Mouse (Mus musculus): ENCODE measurements at regions not wholly inside any gene's neighbourhood (a gene's known extent, or its start where the extent isn't known, plus 50 kb on each side); places are given as distances from the start of the nearest gene placed in this dataset.

DNA sequence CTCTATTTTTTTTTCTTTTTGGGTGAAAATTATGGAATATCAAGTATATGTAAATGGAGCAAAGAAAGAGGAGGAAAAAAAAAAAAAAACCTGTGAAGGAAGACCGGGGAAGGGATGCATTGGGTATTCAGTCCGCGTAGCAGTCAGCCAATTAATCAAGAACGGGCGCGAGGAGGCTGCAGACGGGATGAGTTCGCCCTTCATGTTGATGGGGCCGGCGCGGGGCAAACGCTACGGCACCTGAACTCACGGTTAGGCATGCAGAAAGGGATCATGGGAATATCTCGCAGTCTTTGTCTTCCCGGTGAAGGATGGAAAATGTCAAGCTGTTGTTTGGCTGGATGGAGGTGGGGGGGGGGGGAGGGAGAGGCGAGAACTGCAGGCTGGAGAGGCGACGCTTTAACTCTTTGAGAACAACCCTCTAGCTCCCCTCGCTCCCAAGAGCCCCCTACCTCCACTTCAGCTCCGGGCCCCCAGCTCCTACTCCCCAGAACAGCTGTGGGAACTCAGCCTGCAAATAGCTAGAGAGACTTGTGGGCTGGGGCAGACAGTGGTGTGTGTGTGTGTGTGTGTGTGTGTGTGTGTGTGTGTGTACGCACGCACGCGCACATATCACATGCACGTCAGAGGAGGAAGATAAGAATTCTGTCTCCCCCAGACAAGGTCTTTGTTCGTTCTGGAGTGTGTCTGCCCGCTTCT is 210.7 kb downstream of the Gm26897 start:
- no peak for DNase-seq (ENCODE audit: low spot score in 2 of 2)

DNA sequence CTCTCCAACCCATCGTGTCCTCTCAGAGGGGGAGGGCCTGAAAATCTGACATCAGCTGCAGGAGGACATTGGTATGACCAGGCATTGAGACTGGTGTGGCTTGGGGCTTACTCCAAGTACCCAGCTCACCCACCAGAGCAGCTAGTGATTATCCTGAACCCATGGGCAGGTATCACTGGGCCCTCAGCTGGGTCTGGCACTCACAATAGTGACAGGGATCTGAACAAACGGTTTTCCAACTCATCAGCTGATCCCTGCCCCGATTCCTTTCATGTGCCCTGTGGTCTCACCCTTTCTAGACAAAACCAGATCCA is 211.2 kb downstream of the Gm26897 start:
- no peak for DNase-seq (ENCODE audit: low spot score in 2 of 2)

DNA sequence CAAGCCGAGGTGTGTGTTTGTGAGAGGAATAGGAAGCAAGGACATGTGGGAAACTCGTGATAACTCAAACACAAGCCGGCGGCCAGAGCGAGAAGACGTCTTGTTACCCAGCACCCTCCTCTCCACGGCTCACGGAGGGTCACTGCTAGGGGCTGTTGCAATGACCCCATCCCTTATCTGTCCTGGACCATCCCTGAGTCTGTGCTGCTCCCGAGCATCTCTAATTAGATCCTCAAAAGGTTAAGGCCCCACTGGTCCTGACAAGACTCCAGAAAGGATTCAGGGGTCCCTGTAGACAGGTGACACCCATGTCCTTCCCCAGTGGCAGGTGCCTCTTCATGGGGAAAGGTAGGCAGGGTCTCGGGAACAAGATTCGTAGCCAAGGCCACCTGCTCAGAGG is 212.6 kb downstream of the Gm26897 start:
- no peak for DNase-seq (ENCODE audit: low spot score in 2 of 2)

DNA sequence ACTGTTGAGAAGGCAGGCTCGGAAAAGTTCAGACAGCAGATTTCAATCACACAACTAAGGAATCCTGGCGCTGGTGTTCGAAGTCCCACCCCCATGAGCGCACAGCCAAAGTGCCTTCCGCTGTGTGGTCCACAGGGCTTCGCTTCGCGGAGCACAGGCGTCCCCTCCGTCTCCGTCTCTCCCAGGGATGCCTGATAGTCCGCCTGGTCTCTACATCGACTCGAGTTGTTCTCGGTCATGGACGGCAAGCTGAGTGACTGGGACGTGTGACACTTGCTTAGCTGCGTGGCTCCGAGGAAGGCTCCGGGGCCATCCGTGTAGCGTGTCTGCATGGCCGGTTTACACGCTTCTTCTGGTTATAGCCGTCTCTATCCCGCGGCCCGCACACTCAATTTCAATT is 224.0 kb downstream of the Gm26897 start:
- DNase-seq (ENCODE audit: low spot score in 2 of 2), result no peak

DNA sequence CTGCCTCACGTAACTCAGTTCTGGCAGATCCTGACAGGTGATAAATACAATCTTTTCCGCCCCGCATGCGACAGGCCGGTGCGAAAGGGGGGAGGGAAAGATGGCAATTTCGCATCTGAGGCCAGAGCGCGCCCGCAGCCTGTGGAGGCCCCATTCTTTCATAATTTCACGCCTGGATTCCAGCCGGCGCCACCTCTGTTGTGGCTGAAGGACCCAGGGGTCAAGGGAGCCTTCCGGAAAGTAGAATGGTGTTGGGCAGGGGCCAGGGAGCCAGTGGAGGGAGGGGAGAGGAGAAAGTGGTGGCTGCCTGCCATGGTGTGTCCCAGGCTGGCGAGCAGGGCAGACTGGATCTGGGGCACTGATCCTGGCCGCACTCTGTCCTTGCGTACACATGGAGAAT is 224.5 kb downstream of the Gm26897 start:
- peak; percentile 17 to 36 for DNase-seq (ENCODE audit: low spot score in 2 of 2)

DNA sequence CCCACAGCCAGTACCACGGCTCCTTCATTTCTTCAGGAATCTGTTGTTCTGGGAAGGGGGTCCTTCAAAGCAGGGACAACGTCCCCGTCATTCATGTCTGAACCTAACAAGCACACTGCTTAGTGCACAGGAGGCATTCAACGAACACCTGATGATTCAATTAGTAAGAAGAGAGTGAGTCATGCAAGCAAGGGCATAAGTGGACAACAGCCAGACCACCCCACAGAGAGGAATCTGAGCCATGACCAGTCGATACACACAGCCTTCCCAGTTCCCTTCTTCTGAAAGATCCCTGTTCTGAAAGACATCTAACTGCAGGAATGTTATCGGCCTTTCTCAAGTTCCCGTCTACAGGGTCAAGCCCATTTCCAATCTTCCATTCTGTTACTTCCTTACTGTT is 231.6 kb downstream of the Gm26897 start:
- DNase-seq (ENCODE audit: low spot score in 2 of 2), result no peak

DNA sequence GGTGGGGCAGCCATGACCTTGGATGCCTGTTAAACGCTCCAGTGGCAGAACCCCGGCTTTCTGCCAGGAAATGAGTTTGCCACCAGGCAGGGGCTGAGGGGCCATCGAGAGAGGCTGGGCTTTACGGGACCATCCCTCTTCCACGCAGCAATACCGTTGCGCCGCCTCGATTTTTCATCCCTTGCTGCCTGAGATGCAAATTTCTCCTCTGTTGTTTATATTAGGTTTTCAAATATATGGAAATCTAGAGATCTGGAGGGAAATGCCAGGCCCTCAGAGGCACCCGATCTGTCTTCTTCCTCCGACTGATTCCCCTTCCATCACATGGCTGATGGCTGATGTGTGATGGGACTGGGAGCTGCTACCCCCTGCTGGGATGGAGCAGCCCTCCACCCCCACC is 234.4 kb downstream of the Gm26897 start:
- DNase-seq (ENCODE audit: low spot score in 2 of 2), result no peak

DNA sequence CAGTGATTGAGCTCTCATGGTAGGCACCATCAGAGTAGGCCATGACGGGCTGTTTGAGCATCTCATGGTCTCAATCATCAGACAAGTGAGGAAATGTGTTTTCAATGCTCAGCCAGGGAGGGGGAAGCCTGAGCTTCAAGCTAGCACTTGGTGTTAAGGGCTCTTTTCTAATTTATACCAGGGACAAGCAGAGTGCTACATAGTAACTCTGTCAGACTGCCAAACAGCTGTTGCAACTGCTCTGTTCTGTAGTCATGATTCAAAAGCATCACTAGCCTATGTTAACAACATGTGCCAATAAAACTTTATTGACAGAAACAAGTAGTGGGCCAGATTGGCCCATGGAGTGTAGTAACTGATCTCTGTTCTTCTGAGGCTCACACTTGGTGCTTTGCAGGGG is 235.0 kb downstream of the Gm26897 start:
- no peak for DNase-seq (ENCODE audit: low spot score in 2 of 2)

DNA sequence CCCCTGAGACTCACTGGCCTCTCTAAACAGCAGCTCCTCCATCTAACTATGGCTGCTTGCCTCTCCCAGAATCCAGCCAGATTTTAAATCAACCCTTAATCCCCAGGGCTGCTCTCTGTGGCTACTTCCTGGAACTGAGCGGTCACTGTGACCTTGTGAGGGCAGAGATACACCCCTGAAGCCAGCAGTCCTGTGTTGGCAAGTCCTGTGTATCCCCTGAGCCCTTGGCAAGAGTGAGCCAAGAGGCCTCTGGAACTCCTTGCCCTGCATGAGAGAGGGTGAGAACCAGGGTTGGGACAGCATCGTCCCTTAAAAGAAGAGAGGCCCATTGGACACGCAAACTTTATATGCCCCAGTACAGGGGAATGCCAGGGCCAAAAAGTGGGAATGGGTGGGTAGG is 237.5 kb downstream of the Gm26897 start:
- DNase-seq (ENCODE audit: low spot score in 2 of 2), result peak in 1 of 2 experiments; percentile 42

DNA sequence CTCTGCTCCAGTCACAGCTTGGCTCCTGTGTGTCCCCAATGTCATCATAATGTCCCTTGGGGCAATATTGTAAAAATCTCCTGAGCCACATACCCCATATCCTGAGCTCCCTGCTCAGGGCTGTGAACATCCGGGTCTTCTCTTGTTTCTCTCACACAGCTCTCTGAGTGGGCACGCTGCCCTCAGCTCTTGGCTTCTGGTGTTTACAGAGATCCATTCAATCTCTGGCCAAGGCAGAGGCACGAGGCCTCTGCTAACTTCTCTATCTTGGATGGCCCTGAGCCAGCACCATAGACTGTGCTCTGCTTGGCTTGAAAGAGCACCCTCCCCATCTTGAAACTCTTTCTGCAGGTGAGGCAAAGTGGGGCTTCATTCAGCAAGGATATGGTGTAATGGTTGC is 238.2 kb downstream of the Gm26897 start:
- peak in 1 of 2 experiments; percentile 26 for DNase-seq (ENCODE audit: low spot score in 2 of 2)

DNA sequence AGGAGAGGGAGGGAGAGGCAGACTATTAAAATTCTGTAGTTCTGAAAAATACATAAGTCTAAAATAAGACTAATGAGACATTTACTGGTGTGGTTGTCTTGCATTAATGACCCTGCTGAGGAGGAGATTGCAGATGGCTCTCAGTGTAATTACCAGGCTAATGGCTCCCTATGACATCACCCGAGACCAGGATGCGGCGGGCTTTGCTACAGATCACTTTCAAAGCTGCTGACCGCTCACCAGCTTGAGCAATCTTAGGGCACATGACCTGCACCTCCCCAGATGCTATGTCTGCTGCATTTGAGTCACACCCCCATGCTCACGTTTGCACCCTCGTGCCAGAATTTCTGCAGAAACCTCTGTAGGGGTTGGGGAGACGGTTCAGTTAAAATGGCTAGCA is 242.0 kb downstream of the Gm26897 start:
- no peak for DNase-seq (ENCODE audit: low spot score in 2 of 2)

DNA sequence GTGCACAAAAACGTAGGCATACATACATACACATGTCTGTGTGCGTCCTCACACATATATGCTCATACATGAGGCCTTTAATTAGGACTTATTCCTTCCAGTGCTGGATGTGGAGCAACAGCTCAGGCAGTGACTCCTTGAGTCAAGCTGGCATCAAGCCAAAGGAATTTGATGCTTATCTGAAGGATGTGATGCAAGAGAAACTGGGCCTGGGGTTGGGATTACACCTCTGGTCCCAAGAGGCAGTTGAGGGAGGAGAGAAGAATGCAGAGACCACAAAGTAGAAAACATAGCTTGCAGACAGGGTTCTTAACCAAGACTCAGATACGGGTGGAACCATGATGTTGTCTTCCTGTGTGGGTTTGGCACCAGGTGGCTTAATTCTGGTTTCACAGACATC is 245.9 kb downstream of the Gm26897 start:
- no peak for DNase-seq (ENCODE audit: low spot score in 2 of 2)

DNA sequence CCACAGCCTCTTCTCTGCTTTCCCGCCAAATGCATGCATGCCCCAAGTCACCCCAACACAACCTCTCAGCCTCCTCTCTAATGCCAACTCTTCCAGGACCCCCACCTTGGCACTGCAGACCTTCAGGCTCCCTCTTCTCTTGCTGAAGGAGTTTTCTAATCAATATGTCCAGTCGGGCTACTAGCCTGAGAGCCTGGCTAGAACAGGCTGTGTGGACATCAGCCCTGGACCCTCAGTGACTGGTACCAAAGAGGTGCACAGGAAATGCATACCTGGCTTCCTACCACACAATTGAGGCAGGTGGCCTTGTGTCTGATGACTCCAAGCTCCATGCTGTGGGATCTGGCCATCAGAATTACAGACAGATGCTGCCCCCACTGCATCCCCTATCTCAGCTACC is 248.4 kb downstream of the Gm26897 start:
- DNase-seq (ENCODE audit: low spot score in 2 of 2), result no peak

DNA sequence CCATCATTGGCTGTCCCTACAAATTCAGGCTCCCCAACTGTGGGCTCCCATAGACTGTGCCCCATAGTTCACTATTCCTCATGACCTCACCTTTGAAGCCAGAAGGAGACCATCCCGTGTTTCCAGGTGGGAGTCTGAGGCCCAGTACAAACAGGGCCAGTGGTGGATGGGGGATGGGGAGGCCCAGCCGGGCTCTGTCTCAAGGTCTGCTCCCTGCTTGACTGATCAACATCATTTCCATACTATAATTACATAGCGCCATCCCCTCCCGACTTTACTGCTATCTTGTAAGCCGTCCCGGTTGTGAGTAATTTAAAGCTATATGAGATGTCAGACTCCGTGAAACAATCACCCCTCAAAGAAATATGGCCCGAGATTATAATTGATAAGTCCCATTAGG is 252.3 kb downstream of the Gm26897 start:
- no peak for DNase-seq (ENCODE audit: low spot score in 2 of 2)

DNA sequence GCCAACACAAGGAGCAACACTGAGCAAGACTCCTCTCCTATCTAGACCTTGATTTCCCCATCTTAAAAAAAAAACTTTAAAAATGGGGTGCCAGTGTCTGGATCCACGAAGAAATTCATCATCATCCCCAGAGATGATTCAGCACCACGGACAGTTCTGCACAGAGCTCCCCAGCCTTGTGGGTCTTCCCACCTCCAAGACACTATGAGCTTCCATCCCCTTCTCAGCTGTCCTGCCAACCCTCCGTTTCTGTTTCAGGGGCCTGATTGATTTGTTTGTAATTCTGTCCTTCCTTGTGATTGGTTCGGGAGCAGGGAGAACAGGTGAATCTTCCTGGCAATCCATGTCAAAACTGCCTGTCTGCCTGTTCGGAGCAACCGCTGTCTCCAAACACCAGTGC is 253.3 kb downstream of the Gm26897 start:
- no peak for DNase-seq (ENCODE audit: low spot score in 2 of 2)

DNA sequence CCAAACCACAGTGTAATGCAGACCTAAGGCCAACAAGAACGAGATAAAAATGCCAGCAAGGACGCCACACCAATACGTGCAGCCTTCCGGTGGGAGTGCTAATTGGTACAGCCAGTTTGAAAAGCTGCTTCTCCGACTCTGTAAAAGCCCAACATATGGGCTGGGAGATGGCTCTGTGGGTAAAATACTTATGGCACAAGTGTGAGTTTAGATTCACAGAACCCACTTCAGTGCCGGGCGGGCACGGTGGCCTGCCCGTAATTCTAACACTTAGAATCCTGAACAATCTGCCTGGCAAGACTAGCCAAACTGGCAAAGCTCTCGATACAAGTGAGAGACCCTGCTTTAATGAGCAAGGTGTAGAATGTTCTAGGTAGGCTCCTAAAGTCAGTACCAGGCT is 258.1 kb downstream of the Gm26897 start:
- DNase-seq (ENCODE audit: low spot score in 2 of 2), result no peak

DNA sequence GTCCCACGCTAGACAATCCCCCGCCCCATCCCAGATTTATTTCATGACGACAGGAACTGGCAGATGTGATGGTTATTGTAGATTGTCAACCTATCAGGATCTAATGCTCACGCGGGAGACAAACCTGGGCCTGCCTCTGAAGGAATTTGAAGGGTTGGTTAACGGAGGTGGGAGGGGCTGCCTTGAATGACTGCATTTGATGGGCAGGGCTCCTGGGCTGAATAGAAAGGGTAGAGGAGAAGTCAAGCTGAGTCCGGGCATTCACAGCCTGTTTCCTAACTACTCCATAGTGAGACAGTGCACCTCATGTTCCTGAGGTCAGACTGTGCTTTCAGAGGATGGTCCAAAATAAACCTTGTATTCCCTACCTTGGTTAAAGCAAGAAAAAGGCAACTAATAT is 259.1 kb downstream of the Cryba4 start:
- DNase-seq (ENCODE audit: low spot score in 2 of 2), result no peak

DNA sequence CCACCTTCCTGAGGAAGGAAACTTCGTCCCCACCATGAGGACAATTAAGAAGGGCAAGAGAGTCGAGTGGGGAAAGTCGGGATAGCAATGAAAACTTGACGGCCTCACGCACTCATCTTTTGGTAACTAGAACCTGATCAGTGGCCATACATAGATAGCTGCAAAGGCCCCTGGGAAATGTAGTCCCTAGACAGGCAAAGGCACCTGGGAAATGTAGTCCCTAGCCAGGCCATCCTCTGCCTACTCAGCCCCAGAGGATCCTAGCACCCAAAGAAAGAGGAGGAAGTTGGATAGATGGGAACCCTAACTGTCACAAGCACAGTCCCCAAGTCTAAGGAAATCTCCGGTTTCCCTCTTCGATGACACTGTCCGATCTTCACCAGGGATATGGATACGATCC is 258.4 kb downstream of the Cryba4 start:
- no peak for DNase-seq (ENCODE audit: low spot score in 2 of 2)

DNA sequence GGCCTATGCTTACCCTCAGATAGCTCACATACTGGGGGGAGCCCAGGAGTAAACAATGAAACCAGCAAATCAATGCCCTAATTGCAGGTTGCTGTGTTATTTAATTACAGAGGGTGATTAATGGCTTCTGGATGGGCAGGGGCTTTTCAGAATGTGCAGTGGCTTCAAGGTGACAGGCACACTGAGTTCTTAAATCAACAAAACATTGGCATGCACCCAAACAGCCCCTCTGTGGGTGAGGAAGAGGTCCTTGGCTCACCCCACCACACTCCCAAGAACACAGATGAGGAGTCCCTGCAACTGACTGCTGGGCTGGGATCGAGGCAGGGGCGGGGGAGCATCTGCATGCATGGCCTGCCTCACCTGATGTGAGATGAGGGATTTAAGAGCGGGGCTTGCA is 255.5 kb downstream of the Cryba4 start:
- no peak for DNase-seq (ENCODE audit: low spot score in 2 of 2)

DNA sequence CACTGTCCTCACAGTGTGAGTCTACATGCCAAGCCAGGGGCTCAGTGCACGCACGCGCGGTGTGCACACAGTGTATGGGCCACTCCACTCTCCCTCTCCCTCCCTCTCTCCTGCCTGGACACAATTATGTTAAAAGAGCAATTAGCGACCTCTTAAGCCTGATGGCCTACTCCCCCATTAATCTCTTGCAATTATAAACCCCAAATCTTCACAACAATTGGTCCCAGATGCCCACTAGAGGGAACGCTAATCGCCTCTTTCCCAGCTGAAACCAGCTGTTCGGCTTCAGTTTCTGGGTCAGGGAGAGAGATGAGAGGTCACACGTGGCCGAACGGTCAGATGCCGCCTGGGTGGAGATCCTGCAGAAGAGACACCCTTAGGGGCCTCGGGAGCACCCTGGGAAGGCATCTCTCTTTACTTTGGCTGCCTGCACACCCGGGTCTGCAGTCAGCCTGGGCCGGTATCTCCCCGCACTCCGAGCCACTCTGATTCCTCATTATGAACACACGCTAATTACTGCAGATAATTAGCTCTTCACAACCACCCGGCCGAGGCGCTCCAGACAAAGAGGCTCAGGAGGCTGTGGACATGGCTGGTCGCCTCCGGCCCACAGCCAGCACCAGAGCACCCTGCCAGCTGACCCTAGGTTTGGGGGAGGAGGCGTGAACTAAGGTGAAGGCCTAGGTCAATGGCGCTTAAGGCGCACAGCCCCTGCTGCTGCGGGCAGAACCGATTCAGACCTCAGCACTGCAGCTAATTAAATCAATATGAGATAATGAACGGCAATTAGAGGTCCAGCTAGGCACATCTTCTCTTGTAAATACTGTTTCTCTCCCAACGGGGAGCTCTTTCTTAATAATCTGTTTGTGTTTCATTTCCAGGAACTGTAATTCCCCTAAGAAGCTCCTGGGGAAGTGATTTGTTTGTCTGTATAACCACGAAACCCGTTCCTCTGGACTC is 250.3 kb downstream of the Cryba4 start:
- peak; percentile 33 to 55 for DNase-seq (ENCODE audit: low spot score in 2 of 2)

DNA sequence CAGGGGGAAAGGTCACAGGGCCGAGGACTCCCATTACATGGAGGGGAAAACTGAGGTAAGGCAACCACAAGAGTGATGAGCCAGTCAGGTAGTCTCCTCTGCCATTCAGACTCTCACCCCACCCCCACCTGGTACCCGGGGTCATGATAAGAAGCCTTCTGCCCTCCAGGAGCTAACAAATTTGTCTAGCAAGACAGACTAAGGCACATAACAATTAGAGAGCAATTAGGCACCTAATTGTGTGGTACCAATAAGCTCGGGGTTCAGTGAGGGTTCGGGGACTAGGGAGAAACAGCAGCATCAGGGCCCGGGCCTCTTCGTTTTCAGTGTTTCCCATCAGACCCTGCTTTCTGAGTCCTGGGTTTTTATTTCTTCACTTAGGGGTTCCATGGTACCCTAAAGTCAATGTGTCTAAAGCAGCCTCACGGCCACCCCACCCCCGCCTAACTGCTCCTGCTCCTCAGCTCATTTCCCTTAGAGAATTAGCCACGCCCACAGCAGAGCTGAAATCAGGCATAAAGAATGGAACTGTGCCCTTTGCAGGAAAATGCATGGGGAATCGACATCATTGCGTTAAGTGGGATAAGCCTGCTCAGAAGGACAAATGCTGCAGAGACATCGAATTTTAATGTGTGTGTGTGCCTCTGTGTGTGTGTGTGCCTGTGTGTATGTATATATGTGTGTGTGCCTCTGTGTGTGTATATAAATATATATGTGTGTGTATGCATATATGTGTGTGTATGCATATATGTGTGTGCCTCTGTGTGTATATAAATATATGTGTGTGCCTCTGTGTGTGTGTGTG is 249.3 kb downstream of the Cryba4 start:
- DNase-seq (ENCODE audit: low spot score in 2 of 2), result no peak

DNA sequence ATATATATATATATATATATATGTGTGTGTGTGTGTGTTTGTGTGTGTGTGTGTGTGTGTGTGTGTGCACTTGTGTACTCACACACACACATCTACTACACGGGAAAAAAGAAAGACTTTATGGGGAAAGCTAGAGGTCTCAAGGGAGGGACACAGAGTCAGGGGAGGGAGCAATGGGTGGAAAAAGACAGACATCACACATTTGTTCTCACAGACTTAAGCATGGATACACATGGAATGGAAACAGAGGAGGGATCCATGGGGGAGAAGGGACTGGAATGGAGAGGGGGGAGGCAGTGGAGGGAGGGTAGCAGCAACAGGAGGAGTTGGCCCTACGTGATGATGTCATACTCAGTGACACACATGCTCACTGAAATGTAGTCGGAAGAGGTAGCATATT is 248.3 kb downstream of the Cryba4 start:
- DNase-seq (ENCODE audit: low spot score in 2 of 2), result no peak
